Mouse (Mus musculus) thymus, postnatal 0 days (tissue): ENCODE data around the gene Deaf1. TPM values are rescaled to one million over a fixed set of nuclear protein-coding genes. Genes with fewer than 3 reads are reported as not detected.

Source experiments
- DNase-seq: peaks from one replicate; pipeline ENCODE4 v3.0.0-alpha.2; 2015; ENCODE audit warnings: low spot score
- polyA plus RNA-seq: library from polyadenylated mRNA; unstranded; fragments of >200 nt; fragmentation: Nextera tagmentation; extraction: Ambion mirVana; gene quantifications from 2 replicates; pipeline ENCODE4 v1.2.1, GENCODE M21; 2015

The Deaf1 gene
- polyA plus RNA-seq, 1 experiment from 2014 or later: 25.6 TPM

DNA sequence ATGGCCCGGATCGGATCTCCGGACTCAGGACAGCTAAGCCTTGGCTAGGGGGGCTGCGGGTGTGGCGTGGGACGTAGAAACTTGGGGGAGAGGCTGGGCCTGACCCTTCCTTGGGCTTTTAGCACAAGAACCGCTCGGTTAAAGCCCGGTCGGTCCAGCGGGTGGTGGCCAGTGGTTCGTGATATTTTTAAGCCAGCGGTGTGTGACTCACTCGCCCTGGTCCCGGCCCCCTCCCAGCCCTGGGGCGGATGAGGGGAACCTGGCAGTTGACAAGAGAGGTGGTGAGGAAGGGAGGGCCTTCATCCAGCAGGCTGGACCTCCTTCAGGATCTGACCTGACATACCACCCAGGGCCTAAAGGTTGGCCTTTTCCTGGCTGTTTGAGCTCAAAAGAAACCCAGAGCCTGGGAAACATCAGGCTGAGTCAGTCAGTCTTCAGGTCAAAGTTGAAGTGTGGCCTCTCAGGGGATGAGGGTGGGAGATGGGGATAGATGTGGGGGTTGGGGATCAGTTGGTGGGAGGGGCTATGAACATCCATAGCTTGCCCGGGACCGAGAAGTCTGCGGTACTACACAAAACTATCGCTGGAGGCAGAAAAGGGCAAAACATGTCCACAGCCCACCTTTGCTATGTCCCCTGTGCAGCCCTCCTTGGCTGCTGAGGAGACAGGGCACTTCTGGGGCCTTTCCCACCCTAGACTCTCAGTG, 11.9 kb upstream of the Deaf1 start:
- DNase-seq: no peak

DNA sequence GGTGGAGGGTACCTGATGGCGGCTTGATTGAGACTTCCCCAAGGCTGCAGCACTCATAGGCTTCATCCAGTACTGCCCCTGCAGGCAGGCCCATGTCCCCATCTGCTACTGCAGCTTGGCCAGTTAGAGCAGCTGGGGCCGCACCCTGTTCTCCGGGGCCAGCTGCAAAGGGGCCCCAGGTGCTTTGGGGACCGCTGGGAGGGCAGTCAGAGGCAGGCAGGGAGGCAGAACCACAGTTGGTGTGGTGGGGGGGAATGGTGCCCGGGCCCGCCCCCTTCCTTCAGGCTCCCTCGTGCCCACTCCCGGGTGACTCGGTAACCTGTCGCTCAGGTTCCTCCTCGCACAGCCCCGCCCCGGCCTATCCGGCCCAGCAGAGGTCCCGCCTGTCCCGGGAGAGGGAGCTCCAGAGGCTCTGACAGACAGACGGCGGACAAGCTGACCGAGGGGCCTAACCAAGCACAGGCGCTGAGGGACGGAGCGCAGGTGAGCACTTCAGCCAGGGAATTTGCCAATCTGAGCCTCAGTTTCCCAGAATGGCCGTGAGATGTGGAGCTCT, 11.2 kb upstream of the Deaf1 start, which contains the start of gene Eps8l2:
Gene Eps8l2 (plus strand): TSS at position 305 of the 556 bp plus-strand sequence.
- peak; percentile 43 for DNase-seq

- DNase-seq: no peak
Observed at GRCm38 (mm10) chr7:141337716-141338416, 10.4 kb upstream of the Deaf1 start.

- no peak for DNase-seq
Observed at GRCm38 (mm10) chr7:141336296-141336695, 8.8 kb upstream of the Deaf1 start.

DNA sequence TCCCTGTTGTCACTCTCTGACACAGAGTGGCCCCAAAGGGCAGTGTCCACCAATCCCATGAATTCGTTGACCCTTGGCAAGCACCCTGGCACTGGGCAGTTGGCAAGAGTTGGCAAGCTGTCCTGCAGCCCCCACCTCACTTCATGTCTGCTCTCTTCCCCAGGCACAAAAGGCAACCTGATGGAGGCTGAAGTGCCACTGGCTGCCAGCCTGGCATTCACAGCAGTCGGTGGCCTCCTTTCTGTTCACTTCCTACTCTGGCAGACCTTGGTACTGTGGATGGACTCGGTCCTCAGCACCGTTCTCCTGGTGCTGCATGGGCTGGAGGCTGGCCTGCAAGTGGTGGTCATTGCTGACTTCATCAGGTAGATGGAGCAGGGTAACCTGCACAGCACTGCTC, 8.2 kb upstream of the Deaf1 start:
- no peak for DNase-seq

DNA sequence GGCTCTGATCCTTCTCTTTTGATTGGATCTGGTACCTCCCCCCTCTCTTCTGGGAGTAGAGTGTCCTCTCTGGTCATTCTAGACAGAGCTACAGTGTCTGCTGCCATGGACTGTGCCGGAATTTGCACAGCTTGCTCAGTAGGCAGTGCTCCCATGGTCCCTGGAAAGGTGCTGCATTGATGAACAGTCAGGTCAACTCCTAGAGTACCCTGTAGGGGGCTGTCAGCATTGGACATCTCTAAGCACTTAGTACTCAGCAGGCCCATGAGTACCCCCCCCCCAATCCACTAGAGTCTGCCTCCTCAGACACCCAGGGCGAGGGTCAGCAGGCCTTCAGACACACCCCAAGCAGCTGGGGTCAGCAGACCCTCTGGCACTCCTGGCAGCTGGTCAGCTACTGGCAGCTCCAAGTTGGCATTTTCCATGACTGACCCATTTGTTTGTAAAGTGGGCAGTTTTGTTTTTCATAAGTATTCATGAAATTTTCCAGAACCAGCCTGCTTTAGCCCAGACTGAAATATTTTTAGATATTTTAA, 7.6 kb upstream of the Deaf1 start:
- DNase-seq: no peak

- no peak for DNase-seq
Observed at GRCm38 (mm10) chr7:141331990-141332389, 4.5 kb upstream of the Deaf1 start.

DNA sequence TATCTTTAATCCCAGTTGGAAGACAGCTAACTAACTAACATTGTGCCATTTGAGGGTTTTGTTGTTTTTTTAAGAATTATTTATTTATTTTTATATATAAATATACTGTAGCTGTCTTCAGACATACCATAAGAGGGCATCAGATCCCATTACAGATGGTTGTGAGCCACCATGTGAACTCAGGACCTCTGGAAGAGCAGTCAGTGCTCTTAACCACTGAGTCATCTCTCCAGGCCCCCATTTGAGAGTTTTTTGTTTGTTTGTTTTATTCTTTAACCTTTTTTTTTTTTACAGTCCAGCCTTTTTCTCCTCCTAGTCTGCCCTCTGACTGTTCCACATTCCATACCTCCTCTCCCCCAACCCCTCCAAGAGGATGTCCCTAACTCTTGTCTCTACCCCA, 3.2 kb upstream of the Deaf1 start:
- no peak for DNase-seq

- no peak for DNase-seq
Observed at GRCm38 (mm10) chr7:141328373-141328990, 992 bp upstream of the Deaf1 start.

DNA sequence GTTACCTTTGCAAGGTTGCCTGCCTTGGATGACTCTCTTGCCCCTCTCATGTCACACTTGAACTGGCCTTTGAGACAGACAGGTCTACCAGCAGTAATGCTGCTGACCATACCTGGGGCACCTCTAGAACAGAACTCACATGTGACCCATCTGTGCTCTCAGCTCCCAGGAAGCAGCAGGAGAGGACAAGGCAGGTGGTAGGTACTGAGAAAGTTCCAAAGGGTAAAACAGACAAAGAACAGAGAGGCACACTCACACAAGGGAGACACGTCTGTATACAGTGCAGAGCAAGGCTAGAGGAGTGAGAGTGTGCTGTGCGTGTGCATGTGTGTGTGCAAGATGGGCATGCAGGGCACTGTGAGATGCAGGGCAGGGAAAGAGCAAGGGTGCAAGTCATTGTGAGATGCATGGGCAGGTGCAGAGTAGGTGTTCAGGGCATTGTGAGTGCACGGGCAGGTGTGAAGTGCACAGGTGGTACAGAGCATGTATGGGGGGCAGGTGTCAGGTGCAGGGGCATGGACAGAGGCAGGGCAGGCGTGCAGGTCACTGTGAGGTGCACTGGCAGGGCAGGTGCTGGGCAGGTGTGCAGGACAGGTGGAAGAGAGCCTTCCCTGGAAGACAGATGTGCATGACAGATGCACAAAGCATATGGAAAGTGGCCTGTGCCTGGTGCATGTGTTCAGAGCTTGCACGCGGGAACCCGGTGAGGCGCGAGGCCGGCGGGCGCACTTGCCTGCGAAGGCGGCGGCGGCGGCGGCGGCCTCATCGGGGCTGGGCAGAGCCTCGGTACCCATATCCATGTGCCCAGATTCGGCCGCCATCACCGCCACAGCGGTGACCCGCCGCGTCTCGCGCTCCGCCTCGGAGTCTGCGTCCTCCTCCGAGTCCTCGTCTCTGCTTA, 694 bp downstream of the Deaf1 start:
- peak; percentile 11 for DNase-seq

GRCm38 (mm10) chr7:141324686-141325085, 2.8 kb downstream of the Deaf1 start:
- DNase-seq: no peak

- no peak for DNase-seq
Observed at GRCm38 (mm10) chr7:141319446-141319845, 8.0 kb downstream of the Deaf1 start.

- DNase-seq: no peak
Observed at GRCm38 (mm10) chr7:141317619-141318132, 9.8 kb downstream of the Deaf1 start.

- peak; percentile 42 for DNase-seq
Observed at GRCm38 (mm10) chr7:141315974-141316373, 11.5 kb downstream of the Deaf1 start.

- no peak for DNase-seq
Observed at GRCm38 (mm10) chr7:141315076-141315475, 12.4 kb downstream of the Deaf1 start.

- no peak for DNase-seq
Observed at GRCm38 (mm10) chr7:141314416-141314815, 13.1 kb downstream of the Deaf1 start.

DNA sequence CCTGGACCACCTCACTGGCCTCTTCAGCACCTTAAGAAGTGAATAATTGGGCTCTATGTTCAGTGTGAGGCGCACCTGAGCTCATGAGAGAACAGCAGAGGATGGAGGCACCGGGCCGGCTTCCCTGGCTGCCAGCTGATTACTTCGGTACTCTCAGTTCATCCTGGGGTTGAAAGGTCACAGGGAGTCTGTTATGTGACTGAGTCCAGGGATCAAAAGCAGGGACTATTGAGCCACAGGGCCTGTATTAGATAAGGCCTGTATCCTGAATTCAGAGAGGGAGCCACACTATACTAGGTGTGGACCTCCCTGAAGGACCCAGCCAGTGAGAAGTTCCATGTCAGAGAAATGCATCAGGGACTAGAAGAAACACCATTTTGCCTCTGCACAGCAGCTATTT, 23.0 kb downstream of the Deaf1 start:
- no peak for DNase-seq

DNA sequence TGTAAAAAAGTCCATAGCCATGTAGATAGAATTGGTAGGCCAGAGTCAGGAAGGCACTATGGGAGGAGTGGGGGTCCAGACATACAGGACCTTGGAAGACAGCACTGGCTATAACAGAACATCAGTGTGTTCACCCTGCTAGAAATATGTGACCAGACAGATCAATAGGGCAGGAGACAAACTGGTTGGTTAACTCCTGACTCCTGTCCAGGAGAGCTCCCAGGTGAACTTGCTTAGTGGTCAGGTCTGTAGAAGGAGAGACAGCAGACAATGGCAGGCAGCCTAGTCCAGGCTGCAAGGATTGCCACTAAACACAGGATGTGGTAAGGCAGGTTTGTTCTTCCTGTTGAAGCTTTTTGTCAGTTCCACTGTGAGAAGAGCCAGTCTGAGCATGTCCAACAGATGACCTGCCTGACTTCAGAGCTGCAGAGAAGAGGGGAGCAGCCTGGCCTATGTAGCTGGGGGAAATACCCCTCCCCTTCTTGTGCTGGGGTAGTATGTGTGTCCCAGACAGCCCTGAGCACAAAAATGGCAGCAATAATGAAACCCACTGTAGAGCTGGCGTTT, 24.7 kb downstream of the Deaf1 start:
- peak; percentile 59 for DNase-seq

DNA sequence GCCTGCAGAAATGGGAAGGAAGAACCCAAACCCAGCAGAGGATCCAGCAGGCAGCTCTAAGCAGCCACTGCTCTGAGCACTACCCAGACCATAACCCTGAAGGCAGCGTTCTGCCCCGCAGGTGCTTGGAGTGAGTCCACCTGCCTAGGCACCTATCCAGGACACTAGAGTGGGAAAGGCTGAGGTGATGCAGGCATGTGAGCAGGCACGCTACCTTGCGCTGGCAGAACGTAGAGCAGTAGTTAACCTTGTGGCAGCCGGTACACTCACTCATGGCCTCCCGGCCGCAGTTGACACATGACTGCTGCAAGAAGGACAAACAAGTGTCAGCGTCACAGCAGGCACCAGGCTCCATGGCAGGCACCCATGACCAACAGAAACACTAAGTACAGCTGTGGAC, 26.1 kb downstream of the Deaf1 start:
- no peak for DNase-seq

- DNase-seq: no peak
Observed at GRCm38 (mm10) chr7:141299175-141299574, 28.3 kb downstream of the Deaf1 start.
